Mouse (Mus musculus): ENCODE measurements around the gene Xrcc6. TPM values are rescaled to one million over a fixed set of nuclear protein-coding genes. Genes with fewer than 3 reads are reported as not detected.

Gene Xrcc6
- polyA plus RNA-seq (2015; fragmentation: Nextera tagmentation; extraction: Ambion mirVana): 19.6 and 24.6 TPM in 2 replicates

GRCm38 (mm10) chr15:81987646-81988045 lies at the start of gene Xrcc6:
Gene Xrcc6 (plus strand): TSS chr15:81987835.
- ATAC-seq (no peak), DNase-seq (ENCODE audit: low spot score) (no peak)
- no peaks in the 10 kb centered on the region for H3K9me3 ChIP-seq (ENCODE audit: low read length)
- 0 out of 2 replicates have a peak, but pooled peaks cover under 1% of the 10 kb centered on the region for H3K36me3 ChIP-seq (ENCODE audit: insufficient read depth, low read length)
- TF ChIP-seq CTCF (IDR thresholded peaks at IDR 0.05): no peak
- TF ChIP-seq EP300 (IDR thresholded peaks at IDR 0.05): no peak
- no peak within 1 kb of the TSS for H3K4me2 ChIP-seq (replicated peaks; ENCODE audit: low read depth, low read length)
- H3K27me3 ChIP-seq (replicated peaks; ENCODE audit: insufficient read depth, low read length): no peaks in the 10 kb centered on the region
- 78% methylated on average over 3 of the region's 3 CpGs for WGBS
- H3K4me1 ChIP-seq (ENCODE audit: insufficient read depth, low read depth, low read length): no peaks in the 10 kb centered on the region
- no peak within 1 kb of the TSS for H3K9ac ChIP-seq (replicated peaks; ENCODE audit: low read depth)
- no peak within 1 kb of the TSS for H3K4me3 ChIP-seq (ENCODE audit: low read depth, low read length)
- no peak within 1 kb of the TSS for H3K27ac ChIP-seq (ENCODE audit: low read length)

GRCm38 (mm10) chr15:81938246-81938645 lies 49.4 kb upstream of the Xrcc6 start:
- no peaks in the 10 kb centered on the region; the same call in 1 of the 2 replicates for H3K4me1 ChIP-seq (ENCODE audit: insufficient read depth, low read depth, low read length)
- TF ChIP-seq CTCF (IDR thresholded peaks at IDR 0.05) (peak; percentile 75), EP300 (IDR thresholded peaks at IDR 0.05) (no peak)
- DNase-seq (ENCODE audit: low spot score) (no peak), ATAC-seq (no peak)
- no peaks in the 10 kb centered on the region for H3K9me3 ChIP-seq (ENCODE audit: low read length)
- no peaks in the 10 kb centered on the region for H3K36me3 ChIP-seq (ENCODE audit: insufficient read depth, low read length)
- H3K4me3 ChIP-seq (ENCODE audit: low read depth, low read length): no peak overlapping the region
- H3K27ac ChIP-seq (ENCODE audit: low read length): no peak overlapping the region
- no peak overlapping the region for H3K9ac ChIP-seq (replicated peaks; ENCODE audit: low read depth)
- 37% methylated on average over 2 of the region's 2 CpGs for WGBS
- H3K4me2 ChIP-seq (replicated peaks; ENCODE audit: low read depth, low read length): no peak overlapping the region
- H3K27me3 ChIP-seq (replicated peaks; ENCODE audit: insufficient read depth, low read length): no peaks in the 10 kb centered on the region

GRCm38 (mm10) chr15:81939157-81939715 lies 48.4 kb upstream of the Xrcc6 start:
- no peak overlapping the region for H3K4me3 ChIP-seq (ENCODE audit: low read depth, low read length)
- no peaks in the 10 kb centered on the region for H3K27me3 ChIP-seq (replicated peaks; ENCODE audit: insufficient read depth, low read length)
- no peaks in the 10 kb centered on the region; the same call in 1 of the 2 replicates for H3K4me1 ChIP-seq (ENCODE audit: insufficient read depth, low read depth, low read length)
- H3K27ac ChIP-seq (ENCODE audit: low read length): no peak overlapping the region
- 85% methylated on average over 10 of the region's 10 CpGs for WGBS
- H3K9me3 ChIP-seq (ENCODE audit: low read length): no peaks in the 10 kb centered on the region
- no peak overlapping the region for H3K4me2 ChIP-seq (replicated peaks; ENCODE audit: low read depth, low read length)
- no peak overlapping the region for H3K9ac ChIP-seq (replicated peaks; ENCODE audit: low read depth)
- TF ChIP-seq EP300 (IDR thresholded peaks at IDR 0.05) (no peak), CTCF (IDR thresholded peaks at IDR 0.05) (no peak)
- no peaks in the 10 kb centered on the region for H3K36me3 ChIP-seq (ENCODE audit: insufficient read depth, low read length)
- DNase-seq (ENCODE audit: low spot score) (no peak), ATAC-seq (no peak)

- no peak for TF ChIP-seq CTCF (IDR thresholded peaks at IDR 0.05)
- no peak for DNase-seq (ENCODE audit: low spot score)
- Histone ChIP-seq H3K9me3 (ENCODE audit: low read length) (no peaks in the 10 kb centered on the region), H3K4me1 (ENCODE audit: insufficient read depth, low read depth, low read length) (no peaks in the 10 kb centered on the region; the same call in 1 of the 2 replicates), H3K36me3 (ENCODE audit: insufficient read depth, low read length) (no peaks in the 10 kb centered on the region), H3K27ac (ENCODE audit: low read length) (no peak overlapping the region), H3K4me3 (ENCODE audit: low read depth, low read length) (no peak overlapping the region), H3K9ac (replicated peaks; ENCODE audit: low read depth) (no peak overlapping the region), H3K4me2 (replicated peaks; ENCODE audit: low read depth, low read length) (no peak overlapping the region), H3K27me3 (replicated peaks; ENCODE audit: insufficient read depth, low read length) (no peaks in the 10 kb centered on the region)
- 84% methylated on average over 4 of the region's 4 CpGs for WGBS
- ATAC-seq: no peak
Measured at GRCm38 (mm10) chr15:81939774-81940173, 47.9 kb upstream of the Xrcc6 start.

GRCm38 (mm10) chr15:81940219-81940618 lies 47.4 kb upstream of the Xrcc6 start:
- H3K27ac ChIP-seq (ENCODE audit: low read length): no peak overlapping the region
- H3K4me1 ChIP-seq (ENCODE audit: insufficient read depth, low read depth, low read length): no peaks in the 10 kb centered on the region; the same call in 1 of the 2 replicates
- no peaks in the 10 kb centered on the region for H3K27me3 ChIP-seq (replicated peaks; ENCODE audit: insufficient read depth, low read length)
- no peak overlapping the region for H3K4me3 ChIP-seq (ENCODE audit: low read depth, low read length)
- no peak overlapping the region for H3K9ac ChIP-seq (replicated peaks; ENCODE audit: low read depth)
- no peak for DNase-seq (ENCODE audit: low spot score)
- TF ChIP-seq EP300 (IDR thresholded peaks at IDR 0.05) (no peak), CTCF (IDR thresholded peaks at IDR 0.05) (no peak)
- WGBS: 89% methylated on average over 5 of the region's 5 CpGs
- H3K9me3 ChIP-seq (ENCODE audit: low read length): no peaks in the 10 kb centered on the region
- H3K36me3 ChIP-seq (ENCODE audit: insufficient read depth, low read length): no peaks in the 10 kb centered on the region
- H3K4me2 ChIP-seq (replicated peaks; ENCODE audit: low read depth, low read length): no peak overlapping the region
- no peak for ATAC-seq

- Histone ChIP-seq H3K4me3 (ENCODE audit: low read depth, low read length) (no peak overlapping the region), H3K36me3 (ENCODE audit: insufficient read depth, low read length) (no peaks in the 10 kb centered on the region), H3K9me3 (ENCODE audit: low read length) (no peaks in the 10 kb centered on the region), H3K4me1 (ENCODE audit: insufficient read depth, low read depth, low read length) (no peaks in the 10 kb centered on the region; the same call in 1 of the 2 replicates), H3K27ac (ENCODE audit: low read length) (no peak overlapping the region), H3K9ac (replicated peaks; ENCODE audit: low read depth) (no peak overlapping the region), H3K27me3 (replicated peaks; ENCODE audit: insufficient read depth, low read length) (no peaks in the 10 kb centered on the region), H3K4me2 (replicated peaks; ENCODE audit: low read depth, low read length) (no peak overlapping the region)
- 89% methylated on average over 2 of the region's 2 CpGs for WGBS
- ATAC-seq: no peak
- peak; percentile 30 for TF ChIP-seq CTCF (IDR thresholded peaks at IDR 0.05)
- TF ChIP-seq EP300 (IDR thresholded peaks at IDR 0.05): no peak
- no peak for DNase-seq (ENCODE audit: low spot score)
Measured at GRCm38 (mm10) chr15:81941010-81941409, 46.6 kb upstream of the Xrcc6 start.

Measured in lung, postnatal 0 days (tissue).